Mouse (Mus musculus) T-helper 17 cell (primary cell): Measurements from ENCODE around the gene Camk1g.

Source experiments
- in situ Hi-C, 2 experiments: fragments of 300-600 bp; cut with MboI, MseI; formaldehyde crosslinking; loops; 1 replicate in 1 of 2; 2 replicates in 1 of 2; pipeline ENCODE4 v1.15.1; 2025; ENCODE audit warnings: high pct_unique_total_duplicates in 2 of 2

The Camk1g gene

DNA sequence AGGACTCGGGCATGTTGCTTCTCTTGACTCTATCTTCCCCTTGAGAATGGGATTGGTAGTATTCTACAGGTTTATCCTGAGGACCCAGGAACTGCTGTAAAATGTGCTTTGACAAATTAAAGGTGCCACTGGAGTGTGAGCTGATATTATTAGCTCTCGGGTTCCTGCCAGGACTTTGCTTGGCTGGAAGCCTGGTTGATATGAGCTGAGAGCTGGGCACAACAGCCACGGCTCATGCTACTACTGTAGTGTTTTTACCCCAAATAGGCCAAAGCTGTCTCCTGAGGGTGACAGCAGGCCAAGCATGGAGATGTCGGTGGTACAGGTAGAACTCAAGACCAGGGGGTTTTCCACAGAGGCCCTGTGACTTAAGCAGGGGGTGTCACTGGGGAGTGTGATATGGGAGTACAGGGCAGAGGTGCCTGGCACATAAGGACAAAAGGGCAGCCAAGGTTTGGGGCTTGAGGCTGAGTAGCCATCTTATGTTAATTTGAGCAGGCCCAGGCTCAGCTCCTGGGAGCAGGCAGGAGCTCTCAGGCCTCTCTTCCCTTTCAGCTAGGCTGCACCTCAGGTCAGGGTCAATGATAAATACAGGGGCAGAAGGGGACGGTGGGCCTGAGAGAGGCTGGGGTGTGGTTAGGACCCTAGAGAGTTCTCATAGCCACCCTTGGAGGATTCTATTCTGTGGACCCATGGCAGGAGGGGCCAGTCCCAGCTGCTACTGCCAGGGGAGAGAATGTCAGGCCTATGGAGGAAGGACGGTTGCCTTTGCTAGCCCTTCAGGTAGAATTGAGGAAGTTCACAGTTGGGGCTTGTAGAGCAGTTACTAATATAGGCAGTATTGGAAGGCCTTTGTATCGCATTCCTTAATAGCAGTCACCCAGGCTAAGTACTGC lies 33.7 kb downstream of the Camk1g start:
- in situ Hi-C loops, result loop anchor here in 1 of 2 experiments (10.0 kb wide), 1 partner anchor 1872 kb away; no protein-coding TSS in a partner anchor

DNA sequence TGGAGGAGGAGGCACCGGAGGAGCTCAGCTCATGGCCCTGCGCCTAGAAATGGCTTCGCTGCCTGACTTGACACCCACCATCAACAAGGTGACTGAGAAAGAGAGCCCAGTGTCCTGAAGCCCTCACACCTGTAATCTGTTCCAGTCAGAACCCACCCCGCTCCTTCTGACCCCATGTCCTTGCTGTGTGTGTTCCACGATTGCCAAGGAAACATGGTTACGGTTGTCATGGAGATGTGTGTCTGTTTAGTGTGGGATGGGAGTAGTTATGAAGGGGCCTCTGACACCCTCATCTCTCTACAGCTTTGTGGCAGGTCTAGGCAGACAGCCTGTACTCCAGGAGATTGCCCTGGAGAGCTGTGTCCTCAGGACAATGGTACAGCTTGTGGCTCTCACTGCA lies 35.6 kb downstream of the Camk1g start:
- in situ Hi-C loops, result loop anchor here in 1 of 2 experiments (5.0 to 10.0 kb wide), 2 partner anchors 43 to 1870 kb away; no protein-coding TSS in a partner anchor

DNA sequence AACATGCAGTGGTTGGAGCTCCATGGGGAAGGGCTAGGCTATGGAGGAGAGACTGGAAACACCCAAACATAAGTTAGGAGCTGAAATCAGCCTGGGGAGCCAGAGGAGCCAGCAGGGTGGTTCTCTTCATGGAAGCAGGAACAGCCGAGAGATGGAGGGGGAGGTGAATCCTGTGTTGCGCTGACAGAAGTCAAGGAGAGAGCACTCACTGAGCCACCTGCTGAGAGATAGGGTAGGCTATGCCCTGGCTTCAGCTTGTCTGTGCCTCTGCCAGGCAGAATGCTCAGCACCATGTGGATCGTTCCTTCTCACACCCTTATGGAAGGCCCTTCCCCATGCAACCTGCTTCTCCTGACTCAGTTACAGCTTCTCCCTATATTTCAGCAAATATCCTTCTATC lies 36.3 kb downstream of the Camk1g start:
- in situ Hi-C loops, result loop anchor here in 1 of 2 experiments (5.0 to 10.0 kb wide), 2 partner anchors 44 to 1869 kb away; no protein-coding TSS in a partner anchor

DNA sequence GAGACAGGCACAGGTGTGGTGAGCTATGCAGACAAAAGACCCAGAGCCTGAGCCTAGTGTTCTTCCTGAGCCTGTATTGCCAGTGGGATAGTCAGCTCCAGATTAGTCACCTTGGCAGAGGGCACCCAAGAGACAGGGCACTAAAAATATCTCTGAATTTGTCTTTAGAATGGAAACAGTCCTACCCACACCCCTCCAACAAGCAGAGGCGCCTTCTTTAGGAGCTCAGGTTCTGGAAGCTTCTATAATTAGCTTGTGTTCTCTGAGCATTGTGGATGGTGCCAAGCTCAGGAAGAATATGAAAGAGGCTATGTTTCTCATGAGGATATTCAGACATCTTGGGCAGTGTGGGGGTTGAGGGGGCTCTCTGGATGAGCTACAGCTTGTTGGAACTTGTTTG lies 37.4 kb downstream of the Camk1g start:
- in situ Hi-C loops, result loop anchor here in 1 of 2 experiments (5.0 to 10.0 kb wide), 2 partner anchors 45 to 1868 kb away; no protein-coding TSS in a partner anchor

DNA sequence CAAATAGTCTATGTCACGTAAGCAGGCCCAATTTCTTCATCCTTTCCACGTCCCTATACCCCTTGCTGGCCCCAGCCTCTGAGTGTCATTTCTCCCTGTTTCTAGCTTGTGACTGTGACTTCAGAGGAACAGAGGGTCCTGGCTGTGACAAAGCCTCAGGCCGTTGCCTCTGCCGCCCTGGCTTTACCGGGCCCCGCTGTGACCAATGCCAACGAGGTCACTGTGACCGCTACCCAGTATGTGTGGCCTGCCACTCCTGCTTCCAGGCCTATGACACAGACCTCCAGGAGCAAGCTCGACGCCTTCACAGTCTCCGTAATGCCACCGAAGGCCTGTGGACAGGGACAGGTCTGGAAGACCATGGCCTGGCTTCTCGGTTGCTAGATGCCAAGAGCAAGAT lies 38.1 kb downstream of the Camk1g start:
- in situ Hi-C loops, result loop anchor here in 1 of 2 experiments (5.0 to 10.0 kb wide), 2 partner anchors 45 to 1867 kb away; no protein-coding TSS in a partner anchor

DNA sequence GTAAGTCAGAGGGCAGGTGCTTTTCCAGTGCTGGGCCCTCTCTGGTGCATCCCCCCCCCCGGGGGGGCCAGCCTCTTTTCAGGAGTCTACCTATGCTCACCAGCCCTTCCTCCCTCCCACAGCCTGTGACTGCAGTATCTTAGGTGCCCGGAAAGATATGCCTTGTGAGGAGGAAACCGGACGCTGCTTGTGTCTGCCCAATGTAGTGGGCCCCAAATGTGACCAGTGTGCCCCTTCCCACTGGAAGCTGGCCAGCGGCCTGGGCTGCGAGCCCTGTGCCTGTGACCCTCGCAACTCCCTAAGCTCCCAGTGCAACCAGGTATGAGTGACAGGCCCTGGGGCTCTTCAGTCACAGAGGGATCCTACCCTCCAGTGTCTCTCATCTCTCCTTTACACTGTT lies 39.5 kb downstream of the Camk1g start:
- in situ Hi-C loops, result loop anchor here in 1 of 2 experiments (5.0 to 10.0 kb wide), 2 partner anchors 47 to 1866 kb away; no protein-coding TSS in a partner anchor

DNA sequence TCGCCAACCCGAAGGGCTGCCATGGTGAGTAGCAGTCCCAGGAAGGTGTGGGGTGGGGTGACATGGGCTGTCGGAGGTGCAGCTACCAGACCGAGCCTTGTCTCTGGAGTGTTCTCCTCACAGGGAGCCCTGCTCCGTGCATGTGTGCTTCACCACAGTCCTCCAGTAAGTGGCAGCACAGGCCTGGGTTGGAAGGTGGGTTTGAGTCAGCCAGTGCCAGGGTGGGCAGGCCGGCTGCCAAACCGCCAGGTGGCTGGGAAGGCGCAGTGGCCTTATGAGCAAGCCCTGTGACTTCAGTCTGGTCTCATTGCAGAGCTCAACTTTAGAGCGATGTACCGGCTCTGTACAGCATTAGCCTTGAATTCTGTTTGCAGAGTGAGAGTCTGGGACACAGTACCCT lies 39.9 kb downstream of the Camk1g start:
- in situ Hi-C loops, result loop anchor here in 1 of 2 experiments (5.0 to 10.0 kb wide), 2 partner anchors 47 to 1865 kb away; no protein-coding TSS in a partner anchor

DNA sequence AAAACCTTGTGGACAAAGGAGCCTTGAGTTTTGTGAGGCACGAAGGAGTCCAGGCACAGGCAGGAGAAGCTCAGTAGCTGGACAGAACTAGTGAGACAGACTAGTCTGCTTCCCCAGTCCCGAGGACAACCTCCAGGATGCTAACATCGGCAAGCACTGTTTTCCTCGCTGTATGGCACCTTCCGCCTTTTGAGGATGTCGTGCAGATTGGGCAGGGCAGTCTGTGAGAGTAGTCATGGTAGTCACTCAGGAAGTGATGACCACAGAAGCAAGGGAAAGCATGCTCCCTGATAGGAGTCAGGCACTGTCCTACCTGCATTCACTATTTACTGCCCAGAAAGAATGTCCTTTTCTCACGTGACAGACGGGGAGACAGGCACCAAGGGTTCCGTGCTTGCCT lies 40.5 kb downstream of the Camk1g start:
- in situ Hi-C loops, result loop anchor here (5.0 kb wide), 3 partner anchors 62 to 122 kb away; partner anchors contain the start of genes Hsd11b1 (in 1 of the 2) and Lamb3 (in 1 of the 2)

DNA sequence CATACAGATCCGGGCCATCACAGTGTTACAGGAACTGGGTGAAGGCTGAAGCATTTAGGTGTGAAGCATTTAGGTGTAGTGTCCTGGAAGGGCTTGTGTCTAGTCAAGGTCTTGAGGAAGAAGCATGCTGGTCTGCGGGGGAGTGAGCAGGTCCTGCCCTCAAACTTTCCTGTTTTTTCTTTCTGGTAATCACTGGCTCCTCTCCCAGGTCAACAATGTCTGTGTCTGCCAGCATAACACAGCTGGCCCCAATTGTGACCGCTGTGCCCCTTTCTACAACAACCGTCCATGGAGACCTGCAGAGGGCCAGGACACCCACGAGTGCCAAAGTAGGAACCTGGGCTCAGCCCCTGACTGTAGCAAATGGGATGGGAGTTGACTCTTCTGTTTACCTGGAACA lies 42.4 kb downstream of the Camk1g start:
- in situ Hi-C loops, result loop anchor here (5.0 kb wide), 3 partner anchors 60 to 120 kb away; partner anchors contain the start of genes Hsd11b1 (in 1 of the 2) and Lamb3 (in 1 of the 2)

DNA sequence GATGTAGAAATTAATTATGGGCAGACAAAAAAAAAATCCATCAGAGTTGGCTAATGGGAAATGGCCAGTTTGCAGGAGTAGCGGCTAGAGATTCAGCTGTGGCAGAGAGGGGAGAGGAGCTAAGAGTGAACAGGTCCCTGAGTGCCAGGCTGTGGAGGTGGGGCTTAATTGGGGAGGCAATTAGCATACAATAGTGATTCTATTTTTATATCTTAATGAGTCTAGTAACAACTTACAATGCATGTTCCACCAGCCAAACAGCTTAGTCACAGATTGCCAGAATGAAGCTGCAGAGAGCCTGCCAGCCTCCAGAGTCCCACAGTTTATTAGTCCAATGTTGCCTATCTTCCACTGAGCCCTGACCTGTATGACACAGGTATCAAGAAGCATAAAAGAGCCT lies 42.9 kb downstream of the Camk1g start:
- in situ Hi-C loops, result loop anchor here (5.0 kb wide), 3 partner anchors 60 to 120 kb away; partner anchors contain the start of genes Hsd11b1 (in 1 of the 2) and Lamb3 (in 1 of the 2)

DNA sequence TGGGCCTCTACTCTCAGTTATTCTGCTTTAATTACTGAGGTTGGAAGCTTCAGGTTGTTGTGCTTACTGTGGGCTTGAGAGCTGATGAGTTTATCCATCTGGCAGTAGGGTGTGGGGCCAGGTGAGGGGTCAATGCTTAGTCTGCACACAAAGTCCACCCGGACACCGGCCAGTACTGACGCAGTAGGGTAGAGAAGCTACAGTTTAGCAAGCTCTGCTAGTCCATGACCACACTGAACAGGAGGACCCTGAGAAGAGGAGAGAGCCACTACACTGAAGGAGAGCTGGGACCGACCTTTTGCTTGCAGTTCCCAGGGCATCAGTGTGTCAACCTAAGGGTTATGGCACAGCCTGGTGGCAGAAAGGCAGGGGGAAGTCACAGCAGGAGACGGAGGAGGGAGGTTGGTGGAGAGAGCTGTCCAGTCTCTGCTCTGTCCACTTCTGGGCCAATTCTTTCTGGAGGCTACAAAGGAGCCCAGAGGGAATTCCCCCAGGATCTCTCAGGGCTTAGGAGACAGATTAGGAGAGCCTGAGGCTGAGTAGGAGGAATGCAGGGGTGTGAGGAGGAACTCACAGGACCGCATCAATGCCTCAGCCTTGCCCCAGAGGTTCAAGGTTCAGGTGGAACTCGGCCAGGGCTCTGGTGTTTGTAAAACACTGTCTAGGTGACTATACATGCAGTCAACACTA lies 43.5 kb downstream of the Camk1g start:
- in situ Hi-C loops, result loop anchor here (5.0 kb wide), 3 partner anchors 59 to 119 kb away; partner anchors contain the start of genes Hsd11b1 (in 1 of the 2) and Lamb3 (in 1 of the 2)

DNA sequence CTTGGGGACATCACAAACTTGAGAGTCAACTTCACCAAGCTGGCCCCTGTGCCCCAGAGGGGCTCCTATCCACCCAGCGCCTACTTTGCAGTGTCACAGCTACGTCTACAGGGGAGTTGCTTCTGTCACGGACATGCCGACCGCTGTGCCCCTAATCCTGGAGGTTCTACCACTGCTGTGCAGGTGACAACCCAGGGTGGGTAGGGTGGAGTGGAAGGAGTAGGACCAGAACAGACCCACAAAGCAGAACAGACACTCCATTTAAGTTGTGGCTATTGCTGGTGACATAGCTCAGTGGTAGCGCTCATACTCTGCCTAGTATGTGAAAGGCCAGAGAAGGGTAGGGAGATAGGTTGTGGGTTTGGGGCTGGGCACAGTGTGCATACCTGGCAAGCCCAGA lies 44.2 kb downstream of the Camk1g start:
- in situ Hi-C loops, result loop anchor here (5.0 kb wide), 3 partner anchors 59 to 119 kb away; partner anchors contain the start of genes Hsd11b1 (in 1 of the 2) and Lamb3 (in 1 of the 2)

DNA sequence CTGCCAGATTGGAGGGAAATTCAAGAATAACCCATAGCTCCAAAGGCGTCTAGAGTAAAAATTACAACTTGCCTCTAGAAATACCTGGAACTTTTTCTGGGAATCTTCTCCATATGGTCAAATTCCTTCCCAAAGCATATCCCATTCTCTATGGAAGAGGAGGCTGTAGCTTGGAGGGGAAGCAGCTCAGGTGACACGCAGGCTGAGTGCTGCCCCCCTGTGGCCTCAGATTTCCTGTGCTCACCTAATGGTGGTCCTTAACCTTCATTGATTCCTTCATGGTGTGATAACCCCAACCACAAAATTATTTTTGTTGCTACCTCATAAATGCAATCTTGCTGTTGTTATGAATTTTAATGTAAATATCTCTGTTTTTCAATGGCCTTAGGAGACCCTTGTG lies 45.9 kb downstream of the Camk1g start:
- in situ Hi-C loops, result no loop called here

DNA sequence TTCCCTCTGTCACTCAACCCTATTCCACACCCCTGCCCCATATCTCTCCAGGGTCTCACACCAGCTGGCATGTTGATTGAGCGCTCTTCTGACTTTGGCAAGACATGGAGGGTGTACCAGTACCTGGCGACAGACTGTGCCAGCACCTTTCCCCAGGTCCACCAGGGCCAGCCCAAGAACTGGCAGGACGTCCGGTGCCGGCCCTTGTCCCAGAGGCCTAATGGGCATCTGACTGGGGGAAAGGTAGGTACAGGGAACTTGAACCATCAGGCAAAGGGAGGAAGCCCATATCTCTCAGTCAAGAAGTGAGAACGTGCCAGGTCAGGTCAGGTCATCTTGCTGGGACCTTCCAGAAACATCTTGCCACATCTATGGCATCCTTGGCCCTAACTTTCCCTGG lies 46.4 kb downstream of the Camk1g start:
- in situ Hi-C loops, result no loop called here

DNA sequence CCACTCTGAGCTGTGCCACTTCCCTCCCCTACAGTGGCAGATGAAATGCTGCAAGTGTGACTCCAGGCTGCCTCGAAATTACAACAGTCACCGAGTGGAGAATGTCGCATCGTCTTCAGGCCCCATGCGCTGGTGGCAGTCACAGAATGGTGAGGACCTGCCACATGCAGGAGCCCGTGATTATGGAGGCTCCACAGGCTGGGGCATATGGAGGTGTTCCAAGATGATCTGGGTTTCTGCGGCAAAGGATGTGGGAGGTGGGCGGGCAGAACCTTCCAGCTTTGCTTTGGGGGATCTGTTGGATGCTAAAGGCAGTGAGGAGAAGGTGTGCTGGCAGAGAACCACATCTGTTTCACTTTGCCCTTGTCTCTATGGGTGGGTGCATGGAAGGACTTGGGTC lies 49.7 kb downstream of the Camk1g start:
- in situ Hi-C loops, result no loop called here

DNA sequence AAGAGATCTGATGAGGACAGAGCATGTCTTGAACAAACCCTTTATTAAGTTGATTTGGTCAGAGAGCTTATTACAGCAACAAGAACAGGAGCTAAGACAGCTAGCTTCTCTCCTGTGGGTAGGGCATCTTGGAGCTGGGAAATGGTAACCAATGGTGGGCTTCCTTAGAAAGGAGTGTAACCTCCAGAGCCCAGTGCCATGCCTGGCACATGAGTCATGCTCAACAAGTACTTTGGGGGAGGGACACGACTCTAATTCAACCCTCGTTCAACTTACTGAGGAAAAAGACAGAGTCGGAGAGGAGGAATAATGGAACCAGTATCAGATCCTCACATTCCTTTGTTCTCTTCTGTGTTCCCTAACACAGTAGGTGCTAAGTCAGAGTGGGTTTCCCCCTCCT lies 50.4 kb downstream of the Camk1g start:
- in situ Hi-C loops, result no loop called here

DNA sequence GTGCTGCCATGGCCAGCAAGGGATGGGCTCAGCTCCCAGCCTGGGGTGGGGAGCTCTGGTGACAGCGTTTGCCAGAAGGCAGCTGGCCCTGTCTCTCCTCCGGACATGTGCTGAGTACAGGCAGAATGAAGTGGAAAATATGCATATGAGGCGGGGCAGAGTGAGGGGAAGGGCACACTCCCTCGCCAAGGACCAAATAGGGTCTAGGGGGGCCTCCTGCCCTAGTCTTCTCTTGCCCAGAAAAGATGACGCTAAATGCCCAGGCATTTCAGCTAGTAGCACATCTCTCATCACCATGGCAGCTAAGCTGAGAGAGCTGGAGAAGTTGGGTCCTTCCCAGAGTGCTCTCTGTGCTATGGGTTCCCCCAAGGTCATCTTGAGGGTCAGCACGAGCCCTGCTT lies 52.9 kb downstream of the Camk1g start:
- in situ Hi-C loops, result no loop called here

DNA sequence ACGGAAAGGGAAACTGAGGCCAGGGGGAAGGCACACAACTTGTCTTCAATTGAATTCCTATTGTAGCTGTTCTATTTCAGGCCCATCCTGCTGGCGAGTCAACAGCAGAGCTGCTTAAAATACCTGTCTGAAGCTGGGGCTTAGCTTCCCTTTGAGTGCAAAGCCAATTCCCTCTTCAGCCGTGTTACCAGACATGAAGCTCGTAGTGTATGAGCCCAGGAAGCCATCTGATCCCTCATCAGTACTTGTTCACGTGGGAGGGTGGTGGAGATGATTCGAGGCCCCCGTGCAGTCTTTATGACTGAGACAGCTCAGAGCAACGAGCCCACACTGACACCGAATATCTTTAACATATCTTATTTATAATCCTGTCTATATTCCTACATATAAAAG lies 53.7 kb downstream of the Camk1g start:
- in situ Hi-C loops, result no loop called here

DNA sequence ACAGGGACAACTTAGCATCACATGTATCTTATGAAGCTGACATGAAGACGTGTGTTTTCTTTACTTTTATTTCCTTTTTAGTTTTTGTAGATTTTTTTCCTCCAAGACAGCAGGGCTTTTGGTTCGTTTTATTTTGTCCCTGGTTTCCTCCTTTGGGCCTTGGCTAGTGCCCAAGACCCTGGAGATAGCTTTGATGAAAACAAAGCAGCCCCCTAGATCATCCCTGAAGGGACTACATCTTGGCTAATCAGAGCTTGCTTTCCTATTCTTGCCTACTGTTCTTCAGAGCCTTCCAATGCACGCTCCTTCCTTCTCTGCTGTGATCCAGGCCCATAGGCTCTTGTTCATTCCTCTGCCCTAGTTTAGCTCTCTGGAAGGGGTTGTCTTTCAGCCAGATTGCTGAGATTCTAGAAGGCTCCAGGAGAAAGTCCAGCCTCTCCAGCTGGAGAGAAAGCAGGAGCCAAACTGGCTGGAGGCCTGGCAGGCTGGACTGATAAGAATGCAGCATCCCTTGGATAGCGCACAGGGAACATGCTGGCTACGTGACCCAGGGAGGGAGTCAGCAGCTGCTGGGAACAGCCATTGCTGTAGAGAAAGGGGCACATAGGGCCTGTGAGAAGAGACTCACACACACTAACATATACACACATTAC lies 54.3 kb downstream of the Camk1g start:
- in situ Hi-C loops, result no loop called here

DNA sequence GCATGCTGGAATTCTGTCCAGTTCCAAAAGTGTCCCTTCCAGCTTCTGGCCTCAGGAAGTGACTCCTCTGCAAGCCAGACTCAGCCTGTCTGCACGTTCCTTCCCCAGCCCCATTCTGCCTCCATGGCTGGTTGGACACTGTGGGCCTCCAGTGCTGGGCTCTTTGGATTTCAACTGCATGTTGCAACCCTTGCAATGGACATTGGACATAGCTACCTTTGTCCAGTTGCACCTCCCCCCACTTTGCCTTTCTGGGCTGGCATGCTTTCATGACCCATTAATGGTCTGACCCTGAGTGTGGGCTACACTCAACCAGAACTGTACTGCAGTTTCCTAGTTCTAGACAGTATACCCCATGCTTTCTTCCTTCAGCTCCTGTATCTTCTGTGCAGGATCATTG lies 58.5 kb downstream of the Camk1g start:
- in situ Hi-C loops, result no loop called here

DNA sequence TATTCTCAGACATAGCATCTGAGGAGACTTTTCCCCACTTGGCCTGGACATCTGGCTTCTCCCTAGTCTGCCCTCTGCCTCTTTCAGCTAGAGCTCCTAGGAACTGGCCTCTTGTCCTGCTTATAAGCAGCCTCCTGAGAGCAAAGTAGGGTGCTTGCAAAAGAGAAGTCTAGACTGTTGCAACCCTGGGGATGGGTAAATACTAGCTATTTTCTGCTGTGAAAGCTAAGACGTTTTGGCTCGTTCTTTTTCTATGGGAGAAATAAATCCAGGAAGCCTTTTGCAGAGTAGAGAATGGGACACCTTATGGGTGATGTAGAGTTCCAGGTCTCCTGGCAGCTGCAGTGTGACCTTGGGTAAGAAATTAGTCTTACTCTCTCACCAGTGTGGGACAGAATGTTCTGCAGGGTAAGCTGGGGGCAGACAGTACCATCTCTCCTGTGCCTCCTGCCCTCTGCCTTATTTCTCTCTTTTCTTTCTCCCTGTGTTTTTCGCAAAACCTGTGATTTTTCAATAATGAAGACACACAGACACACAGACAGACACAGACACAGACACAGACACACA lies 59.5 kb downstream of the Camk1g start:
- in situ Hi-C loops, result no loop called here
